Mouse (Mus musculus): Measurements from ENCODE around the gene Tube1.
"Not testable (repeated sequence)": the region's sequence is repeated elsewhere in the genome, so short reads cannot be mapped to it uniquely, and the experiment has no call there.

Gene Tube1

DNA sequence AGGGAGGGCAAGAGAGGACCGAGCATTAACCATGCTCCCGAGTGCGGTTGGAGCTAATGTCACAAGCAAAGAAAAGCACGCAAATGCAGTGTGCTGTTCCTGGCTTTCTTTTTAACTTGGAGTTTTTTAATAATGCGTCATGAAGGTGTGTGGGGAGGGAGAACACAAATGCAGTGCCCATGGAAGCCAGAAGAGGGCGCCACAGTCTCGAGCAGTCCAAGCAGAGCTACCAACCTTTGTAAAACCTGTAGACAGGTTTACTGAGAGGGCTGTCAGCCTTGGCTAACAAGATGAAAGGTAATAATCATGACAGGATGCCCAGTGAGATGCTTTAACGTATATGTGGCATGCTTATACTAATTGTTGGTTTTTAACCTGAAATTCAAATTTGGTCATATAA is 36.4 kb downstream of the Tube1 start:
- DNase-seq: peak; percentile 93

DNA sequence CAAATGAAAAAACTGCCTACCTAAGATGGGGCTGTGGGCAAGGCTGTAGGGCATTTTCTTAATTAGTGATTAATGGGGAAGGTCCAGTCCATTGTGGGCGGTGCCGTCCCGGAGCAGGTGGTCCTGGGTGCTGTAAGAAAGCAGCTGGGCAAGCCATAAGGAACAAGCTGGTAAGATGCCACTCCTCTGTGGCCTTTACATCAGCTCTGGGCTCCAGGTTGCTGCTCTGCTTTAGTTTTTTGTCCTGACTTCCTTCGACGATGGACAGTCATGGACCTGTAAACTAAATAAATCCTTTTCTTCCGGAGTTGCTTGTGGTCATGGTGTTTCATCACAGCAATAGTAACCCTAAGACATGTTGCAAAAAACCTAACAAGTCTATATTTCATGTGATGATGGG is 36.9 kb downstream of the Tube1 start:
- peak; percentile 50 for DNase-seq

DNA sequence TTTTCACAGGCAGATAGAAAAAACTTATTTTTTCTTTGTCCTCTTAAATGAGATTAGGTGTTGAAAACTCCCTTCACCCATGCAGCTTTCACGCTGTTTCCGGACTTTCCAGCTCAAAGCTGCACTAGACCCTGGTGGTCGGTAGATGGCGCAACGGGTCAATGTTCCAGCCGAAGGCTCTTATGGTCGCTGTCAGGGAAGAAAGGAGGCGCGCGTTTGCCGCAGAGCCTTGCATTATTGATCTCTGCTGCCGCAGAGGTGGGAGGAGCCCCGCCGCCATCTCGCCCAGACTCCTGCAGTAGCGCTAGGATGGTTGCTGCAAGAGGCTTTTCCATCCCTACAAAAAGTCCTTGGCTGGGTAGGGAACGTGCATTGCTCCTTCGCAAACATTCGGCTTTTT is 37.4 kb downstream of the Tube1 start:
- peak; percentile 96 for DNase-seq

DNA sequence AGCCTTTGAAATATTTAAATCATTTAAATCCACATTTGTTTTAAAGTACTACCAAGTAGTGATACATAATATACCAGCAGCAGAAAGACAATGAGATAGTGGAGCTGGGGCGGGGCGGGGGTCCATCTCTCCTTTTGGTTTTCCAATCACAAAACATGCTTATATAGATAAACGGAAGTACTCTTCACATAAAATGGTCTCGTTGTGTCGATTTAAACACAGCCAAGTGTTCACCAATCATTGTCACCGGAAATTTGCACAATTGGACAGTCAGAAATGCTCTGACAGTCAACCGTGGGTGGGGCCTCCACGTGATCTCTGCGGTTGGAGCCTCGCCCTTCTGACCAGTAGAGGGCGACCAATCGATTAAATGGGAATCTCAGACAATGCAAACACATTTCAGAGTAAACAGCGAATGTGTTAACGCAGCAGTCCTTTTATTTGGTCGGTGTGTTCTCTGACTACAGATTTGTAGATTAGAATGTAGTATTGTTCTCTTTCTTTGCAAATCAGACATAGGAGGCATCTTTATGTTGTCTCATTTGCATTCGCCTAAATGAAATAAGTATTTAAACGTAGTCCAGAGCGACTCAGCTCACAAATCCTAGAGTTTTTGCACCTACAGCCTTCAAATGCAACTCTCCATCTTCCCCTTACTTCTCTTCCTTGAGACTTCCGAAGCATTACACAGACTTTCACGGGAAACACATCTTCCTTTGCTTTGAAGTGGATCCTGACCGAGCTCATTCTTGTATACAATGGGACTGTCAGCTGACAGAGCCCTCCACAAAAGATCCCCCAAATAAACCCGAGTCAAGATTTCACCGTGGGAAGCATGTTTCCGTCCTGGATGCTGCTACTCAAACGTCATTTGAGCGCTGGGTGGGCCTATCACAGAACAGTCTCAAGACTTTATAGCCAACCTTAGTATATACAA is 38.1 kb downstream of the Tube1 start:
- DNase-seq: peak; percentile 90

DNA sequence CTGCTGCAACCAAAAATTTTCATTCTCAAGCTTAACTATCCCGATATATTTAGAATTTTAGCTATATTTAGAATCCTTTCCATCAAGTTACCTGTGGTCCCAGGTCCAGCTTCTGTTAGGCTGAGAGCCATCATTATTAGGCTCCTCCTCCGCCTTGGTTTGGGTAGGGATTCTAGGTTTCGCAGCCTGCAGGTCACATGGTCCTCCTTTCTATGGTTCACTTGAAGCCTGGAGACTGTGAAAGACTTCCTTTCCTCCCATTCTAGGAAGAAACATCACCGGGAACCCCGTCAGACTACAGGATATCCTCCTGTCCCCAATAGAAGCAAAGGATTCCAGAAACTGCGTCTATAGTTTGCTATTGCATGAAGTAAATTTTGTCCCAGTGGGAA is 38.8 kb downstream of the Tube1 start:
- DNase-seq: no peak

DNA sequence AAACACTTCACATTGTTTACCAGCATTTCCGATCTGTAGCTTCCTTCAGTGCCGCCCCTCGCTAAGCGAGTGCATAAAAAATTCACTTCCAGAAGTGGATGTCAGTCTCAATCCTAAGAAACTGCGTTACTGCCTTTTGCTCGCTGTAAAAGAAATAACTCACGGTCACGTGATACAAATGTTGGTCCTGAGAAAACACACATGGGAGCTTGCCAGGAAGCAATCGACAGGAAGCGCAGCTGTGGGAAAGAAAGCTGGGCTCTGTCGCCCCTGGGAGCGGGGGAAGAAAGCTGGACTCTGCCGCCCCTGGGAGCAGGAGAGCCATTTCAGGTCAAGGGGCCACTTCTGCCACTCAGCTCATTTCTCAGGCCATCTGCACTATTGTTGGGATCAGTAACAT is 39.3 kb downstream of the Tube1 start:
- DNase-seq: peak; percentile 35

DNA sequence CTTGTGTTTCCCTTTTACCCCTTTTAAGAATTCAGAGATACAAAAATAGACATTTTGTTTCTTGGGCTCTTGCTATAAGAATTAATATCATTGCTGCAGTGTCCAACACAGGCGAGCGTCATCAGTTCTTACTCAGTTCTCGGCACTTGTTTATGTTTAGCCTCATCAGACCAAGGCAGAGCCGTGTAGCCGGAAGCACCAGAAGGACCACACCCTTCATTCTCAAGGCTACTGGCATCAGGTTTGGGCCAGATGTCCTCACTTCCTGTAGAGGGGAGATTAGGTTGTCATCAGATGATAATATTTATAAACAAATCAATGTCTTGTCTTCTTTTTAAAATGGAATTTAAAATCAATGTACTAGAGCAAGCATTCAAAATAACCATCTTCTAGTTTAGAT is 43.2 kb downstream of the Tube1 start:
- DNase-seq: no peak

DNA sequence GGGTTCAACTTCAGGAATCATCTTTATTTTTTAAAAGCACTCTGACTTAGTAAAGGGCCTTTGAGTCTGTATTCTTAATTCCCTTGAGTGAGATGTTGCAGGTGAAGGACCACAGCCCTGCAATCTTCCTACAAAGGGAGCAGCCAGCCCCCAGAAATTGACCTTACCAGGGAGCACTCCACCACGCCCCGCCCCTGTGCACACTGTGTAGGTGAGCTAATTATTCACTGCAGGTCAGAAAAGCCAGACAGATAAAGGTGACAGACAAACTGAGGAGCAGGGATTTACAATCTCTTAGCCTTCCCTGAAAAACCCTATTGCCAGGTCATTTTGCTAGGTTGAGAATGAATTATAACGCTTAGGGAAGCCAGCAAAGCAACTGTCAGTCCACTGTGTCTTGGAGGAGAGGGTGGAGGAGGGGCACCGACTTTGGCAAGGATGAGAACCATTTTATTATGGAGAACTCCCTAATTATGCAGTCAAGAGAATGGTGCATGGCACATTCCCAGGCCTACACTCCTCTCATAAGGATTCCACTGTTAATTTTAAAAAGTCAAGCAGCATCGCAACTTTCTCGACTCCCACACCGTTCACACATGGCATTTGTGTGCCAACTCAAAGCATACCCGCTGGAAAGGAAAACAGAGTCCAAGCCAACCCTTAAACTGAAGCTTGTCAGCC is 51.2 kb downstream of the Tube1 start:
- no peak for DNase-seq

DNA sequence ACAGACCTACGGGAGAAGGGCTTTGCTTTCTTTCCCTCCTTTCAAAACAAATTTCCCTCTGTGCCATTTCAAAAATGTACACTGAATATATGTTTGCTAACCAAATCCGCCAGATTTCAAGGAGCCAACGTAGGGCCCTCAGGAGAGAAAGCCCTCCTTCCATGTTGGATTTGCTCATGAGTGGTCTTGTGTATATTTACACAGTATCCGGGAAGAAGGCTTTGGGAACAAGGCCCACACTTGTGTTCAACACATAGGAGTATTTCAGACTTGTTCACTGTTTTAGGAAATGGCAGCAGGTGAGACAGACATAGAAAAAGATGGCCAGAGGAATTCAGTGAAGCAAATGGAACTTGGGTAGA is 51.8 kb downstream of the Tube1 start:
- DNase-seq: no peak

DNA sequence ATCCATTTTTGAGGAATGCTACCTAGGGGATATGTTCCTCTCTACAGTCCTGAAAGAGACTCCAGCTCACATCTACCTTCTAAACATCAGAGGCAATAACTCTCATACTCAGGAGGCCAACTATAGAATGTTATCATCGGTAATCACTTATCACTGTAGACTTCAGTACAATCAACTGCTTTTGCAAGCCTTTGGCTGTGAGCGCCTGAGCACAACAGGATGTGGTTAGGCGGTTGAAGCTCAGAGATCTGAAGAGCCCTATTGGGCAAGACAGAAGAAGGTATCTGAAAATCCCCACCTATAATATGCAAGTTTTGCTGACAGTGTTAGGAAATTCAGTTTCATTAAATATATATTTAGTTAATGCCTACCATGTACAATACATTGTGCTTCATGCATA is 58.9 kb downstream of the Tube1 start:
- DNase-seq: peak; percentile 72

DNA sequence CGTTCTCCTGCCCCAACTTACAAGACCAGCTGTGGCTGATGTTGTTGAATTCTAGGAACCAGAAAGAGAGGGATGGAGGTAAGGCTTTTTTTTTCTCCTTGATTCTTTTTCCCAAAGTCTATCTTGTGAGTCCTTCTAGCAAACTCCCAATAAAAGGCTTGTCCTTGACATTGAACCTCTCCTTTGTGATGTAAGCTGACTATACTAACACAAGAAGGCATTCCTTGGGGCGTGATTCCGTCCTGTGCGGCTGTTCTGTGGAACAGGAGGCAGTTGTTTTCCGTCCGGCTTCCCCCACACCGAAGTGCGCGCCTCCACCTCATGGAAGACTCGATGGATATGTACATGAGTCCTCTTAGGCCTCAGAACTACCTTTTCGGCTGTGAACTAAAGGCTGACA is 64.4 kb downstream of the Tube1 start:
- not testable (repeated sequence) for DNase-seq

Data from thymus, postnatal 4 days (tissue).